Mouse (Mus musculus) ZHBTc4 (cell line): ENCODE results near the gene Mbnl1.
A peak's percentile ranks its signal among the peaks of the same experiment; 100 is the strongest.
"Not testable (repeated sequence)": the region's sequence is repeated elsewhere in the genome, so short reads cannot be mapped to it uniquely, and the experiment has no call there.

Experiments used
- DNase-seq: peaks from one replicate; pipeline ENCODE4 v3.0.0-alpha.2; 2011; ENCODE audit warnings: low read depth, low spot score

The Mbnl1 gene

DNA sequence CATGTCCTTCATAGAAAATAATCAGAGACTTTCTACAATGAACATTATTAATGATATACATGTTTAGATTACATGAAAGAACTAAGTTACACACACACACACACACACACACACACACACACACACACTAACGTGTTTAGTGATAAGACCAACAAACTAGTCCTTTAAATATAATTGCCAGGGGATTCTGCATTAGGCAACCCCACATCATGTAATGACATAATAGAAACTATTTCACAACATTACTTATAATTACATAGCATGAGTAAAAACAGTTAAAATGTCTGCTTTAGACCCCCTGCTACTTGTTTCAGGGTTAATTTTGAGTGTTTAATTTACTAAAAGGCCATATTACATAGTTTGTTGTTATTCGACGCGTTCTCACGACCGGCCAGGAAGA lies 16.9 kb downstream of the Mbnl1 start:
- no peak for DNase-seq

DNA sequence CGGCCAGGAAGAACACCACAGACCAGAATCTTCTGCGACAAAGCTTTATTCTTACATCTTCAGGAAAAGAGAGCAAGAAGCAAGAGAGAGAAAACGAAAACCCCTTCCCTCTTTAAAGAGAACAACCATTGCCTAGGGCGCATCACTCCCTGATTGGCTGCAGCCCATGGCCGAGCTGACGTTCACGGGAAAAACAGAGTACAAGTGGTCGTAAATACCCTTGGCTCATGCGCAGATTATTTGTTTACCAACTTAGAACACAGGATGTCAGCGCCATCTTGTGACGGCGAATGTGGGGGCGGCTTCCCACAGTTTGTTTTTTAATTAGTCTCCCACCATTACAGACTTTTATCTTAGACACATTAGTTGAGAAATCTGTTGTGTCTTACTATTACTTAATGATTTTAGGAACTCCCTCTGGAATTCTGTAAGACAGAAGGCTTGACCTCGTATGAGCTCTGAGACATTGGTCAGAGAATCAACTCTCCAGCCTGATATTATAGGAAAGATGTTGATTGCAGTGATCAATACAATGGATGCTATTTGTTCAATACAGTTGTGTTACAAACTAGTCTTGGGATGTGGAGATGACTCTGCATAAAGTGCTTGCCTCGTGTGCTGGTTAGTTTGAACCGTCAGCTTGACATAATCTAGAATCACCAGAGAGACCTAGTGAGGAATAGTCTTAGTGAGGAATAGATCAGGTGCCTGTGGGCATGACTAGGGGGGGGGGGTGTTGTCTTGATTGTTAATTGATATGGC lies 22.3 kb downstream of the Mbnl1 start:
- not testable (repeated sequence) for DNase-seq

DNA sequence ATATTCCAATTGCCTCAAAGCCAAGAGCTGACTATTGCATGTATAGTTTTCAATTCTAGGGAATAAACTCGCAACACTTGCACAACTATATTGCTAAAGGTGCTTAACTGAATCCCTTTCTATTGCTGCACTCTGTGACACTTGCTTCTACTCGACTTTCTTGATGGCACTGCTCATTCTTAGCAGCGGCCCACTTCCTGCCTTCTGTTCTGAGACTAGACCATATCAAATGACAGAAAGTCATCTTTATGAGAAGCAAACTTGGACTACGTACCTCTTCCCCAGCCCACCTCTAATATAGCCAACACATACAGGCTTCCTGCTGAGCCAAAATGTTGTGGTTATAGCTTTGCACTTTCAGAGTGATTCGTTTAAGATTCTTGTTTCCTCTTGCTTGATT lies 23.6 kb downstream of the Mbnl1 start:
- DNase-seq: no peak

DNA sequence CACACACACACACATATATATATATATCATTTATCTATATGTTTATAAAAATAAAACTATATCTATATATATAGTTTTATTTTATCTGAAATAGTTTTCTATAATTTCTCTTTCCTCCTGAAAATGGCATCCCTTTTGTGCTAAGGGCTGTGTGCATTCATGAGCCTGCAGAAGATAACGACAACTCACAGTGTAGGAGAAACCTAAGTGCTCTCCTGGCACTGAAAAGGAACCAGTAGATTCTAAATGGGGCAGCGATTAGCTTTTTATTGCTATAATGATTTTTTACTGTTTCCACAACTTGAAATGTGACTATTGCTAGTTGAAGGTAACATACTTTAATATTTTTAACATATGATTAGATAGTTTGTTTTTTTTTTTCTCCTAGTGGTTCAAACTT lies 25.5 kb downstream of the Mbnl1 start:
- DNase-seq: no peak

DNA sequence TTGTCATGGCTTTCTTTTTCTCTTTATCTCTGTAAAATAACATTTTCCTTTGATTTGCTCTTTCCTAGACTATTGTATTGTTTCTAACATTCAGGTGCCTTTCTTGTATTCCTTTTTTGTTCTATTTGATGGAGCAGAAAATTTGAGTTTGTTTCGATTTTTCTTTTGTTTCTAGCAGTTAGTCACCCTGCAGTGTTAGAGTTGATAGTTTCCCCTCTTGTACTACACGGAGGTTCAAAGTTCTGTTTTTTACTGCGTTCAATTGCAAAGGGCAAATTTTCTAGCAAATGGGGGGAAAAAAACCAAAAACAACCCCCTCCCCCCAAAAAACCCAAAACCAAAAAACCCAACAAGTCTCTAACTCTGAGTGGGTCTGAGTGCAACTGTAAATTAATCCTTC lies 26.0 kb downstream of the Mbnl1 start:
- DNase-seq: no peak

DNA sequence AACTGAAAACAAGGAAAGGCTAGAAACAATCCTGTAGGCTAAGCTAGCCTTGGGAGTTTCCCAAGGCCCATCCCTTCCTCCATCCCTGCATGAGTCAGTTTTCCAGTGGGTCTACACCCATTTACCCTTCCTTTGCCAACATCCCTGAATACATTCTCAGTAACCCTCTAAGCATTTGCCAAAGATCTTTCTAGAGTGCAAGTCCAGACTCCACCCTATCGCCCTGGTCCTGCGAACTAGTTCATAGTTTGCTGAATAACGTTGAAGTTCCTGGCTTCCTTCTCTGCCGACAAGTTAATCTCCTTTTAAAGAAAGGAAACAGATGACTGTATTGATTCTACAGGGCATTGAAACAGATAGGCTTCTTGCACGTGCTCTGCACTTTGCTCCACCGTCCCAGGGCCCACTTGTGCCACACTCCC lies 26.5 kb downstream of the Mbnl1 start:
- no peak for DNase-seq

DNA sequence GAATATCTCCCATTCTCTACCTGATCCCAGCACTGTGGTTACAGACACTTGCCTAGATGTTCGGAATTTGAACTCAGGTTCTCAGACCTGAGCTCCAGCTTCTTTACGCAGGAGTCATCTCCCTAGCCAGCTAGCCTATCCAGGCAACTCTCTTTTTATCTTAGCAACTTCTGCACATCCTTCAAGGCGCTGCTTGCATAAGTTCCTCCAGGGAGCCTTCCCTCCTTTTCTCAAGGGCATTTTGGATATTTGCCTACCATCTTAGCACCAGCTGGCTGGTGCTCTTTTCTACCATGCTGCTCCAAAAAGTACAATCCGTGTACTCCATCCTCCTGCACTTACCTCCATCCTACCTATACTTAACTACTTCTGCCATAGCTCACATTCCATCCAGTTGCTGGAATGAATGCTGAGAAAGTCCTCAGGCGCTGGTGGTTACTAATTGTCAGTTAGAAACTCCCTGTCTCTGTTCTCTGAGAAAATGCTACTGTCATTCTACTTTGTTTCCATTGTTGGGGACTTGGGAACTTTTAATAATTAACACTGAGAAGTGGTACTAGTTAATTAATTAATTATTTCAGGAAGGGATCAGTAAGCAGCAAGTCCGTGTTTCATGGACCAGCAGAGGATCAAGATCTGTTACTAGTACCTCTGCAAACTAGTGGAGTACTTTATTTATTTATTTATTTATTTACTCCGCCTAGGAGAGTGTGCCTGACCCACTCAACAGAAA lies 27.3 kb downstream of the Mbnl1 start:
- peak; percentile 12 for DNase-seq

DNA sequence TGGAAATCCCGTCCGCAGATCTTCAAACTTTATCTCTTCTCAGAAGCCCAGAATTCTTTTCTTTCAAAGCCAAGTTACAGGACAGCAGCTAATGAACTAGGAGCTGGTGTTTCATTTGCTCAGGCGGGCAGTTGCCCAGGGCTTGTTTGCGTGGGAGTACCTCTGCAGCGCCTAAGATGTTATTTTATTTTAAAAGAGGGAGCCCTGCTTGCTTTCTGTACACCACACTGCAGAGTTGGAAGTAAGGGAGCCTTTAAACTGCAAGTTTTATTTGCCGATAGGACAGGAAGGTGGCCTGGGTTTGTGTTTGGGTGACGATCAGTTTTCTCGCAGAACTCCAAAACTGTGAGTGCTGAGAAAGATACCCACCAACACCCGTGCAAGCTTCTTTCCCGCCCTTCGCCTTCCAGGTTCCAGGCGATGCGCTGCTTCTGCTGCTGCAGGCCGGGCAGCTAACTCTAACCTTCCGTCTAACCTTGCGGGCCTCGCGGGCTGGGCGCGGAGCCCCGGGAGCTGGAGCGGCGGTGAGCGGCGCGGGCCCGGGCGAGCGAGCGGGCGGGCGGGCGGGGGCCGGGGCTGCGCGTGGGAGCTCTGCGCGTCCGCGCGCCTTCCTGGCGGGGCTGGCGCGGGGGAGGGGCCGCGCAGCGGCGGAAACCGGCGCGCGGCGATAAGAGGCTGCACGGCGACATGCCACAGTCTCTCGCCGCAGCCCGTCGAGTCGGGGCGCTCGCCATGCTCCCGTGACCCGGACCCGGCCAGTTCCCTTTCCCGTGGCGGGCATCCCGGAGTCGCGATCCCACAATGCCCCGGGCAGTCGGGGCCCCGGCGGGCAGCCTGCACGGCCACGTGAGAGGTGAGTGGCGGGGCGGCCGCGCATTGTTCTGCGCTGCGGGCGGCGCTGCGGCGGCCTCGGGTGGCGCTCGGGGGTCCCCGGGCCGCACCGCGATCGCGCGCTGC lies 28.2 kb downstream of the Mbnl1 start:
- peak; percentile 65 for DNase-seq

DNA sequence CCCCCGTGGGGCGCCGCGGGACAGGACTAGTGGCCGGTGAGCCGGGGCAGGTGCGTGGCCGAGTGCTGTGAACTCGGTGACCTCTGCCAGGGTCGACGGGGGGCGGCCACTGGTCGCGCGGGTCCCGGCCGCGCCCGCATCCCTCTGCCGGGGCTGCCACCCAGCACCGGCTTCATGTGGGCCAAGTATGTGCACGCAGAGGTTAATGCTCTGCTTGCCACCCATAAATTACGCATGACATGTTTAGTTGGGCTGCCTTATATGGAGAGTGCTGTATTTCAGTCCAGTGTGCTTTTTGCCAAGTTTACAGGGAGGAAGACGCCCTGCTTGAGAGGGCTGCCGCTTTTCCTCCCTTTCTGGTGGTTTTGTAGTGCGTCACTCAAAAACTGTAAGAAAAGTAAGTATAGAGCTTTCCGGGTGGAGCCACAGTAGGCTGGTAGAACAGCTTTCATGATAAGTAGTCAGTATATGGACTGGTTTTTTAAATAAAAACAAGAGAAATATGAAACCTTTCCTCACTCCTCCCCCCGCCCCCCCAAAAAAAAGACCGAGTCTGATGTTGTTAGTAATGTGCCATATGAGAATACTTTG lies 29.0 kb downstream of the Mbnl1 start:
- DNase-seq: peak; percentile 48

DNA sequence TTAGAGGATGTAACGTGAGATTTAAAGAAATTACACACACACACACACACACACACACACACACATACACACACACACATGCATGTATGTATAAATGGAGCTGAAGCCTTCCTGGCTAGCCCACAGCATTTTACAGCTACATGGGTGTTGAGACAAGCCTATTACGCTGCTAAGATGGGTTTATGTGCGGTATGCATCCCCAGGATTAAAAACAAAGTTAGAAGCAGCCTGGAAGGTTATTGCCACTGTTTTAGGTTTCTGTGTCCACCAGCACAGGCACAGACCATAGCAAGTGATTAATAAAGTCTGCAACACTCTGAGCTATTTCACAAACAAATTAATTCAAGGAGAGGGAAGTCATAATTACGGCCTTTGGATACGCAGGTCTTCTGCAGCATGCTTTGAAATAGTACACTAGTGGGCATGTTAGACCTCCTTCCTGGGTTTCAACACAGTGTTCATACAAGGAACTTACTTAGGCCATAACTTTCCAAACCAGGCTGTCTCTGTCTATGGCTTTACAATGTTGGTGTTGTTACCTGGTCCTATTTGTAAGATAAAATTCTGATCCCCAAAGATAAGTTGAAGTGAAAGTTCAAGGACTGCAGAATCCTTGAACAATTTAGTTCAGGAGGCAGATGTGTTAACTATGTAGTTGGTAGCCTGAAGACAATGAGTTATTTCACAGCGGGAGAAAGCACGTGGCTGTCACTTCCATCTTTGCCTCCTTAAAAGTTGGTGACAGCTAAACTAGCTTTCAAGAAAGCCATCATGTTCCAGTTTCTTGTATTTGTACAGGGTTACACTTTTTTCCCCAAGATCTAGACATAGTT lies 29.7 kb downstream of the Mbnl1 start:
- no peak for DNase-seq

DNA sequence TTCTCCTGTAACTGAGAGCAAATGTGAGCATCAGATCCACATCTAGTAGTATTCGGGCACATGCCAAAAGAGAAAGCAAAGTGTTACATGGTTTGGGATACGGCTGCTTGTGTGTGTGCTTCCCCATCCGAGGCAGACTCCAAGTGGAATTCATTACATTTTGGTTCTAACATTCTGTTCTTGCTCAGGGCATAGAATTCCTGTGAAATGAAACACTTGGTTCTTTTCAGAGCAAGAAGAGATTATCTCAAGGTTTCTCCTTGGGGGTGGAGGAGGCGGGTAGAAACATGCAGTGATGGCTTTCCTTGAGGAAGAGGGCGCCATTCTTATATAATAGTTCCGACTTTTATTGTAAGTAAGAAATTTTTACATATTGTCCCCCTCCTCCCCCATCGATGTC lies 30.6 kb downstream of the Mbnl1 start:
- DNase-seq: no peak

DNA sequence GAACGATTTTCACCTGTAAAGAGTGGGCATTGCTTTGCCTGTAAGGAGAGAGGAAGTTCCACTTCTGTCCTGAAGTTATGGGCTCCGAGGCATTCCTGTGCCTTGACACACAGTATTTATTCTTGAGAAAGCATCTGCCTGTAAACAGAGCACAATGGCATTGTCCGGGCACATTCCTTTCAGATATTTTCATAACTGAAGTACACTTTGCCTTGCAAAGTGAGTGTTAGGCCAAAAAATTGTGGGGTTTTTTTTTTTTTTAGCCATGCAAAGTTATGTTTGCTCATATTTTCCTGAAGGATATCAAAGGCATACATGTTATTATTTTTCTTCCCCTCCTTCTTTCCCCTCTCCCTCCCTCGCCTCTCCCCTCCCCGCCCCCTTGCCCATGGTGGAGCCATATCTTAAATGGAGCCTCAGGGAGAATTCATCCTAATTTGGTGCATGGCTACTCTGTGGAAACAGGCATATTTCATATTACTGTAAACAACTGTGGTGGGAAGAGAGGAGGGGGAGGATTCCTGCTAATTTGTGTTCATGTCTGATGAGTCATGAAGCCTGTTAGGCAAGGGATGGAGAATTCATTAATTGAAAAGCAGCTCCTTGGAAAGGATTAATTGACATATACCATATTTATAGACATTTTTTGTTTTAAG lies 32.3 kb downstream of the Mbnl1 start:
- DNase-seq: no peak

DNA sequence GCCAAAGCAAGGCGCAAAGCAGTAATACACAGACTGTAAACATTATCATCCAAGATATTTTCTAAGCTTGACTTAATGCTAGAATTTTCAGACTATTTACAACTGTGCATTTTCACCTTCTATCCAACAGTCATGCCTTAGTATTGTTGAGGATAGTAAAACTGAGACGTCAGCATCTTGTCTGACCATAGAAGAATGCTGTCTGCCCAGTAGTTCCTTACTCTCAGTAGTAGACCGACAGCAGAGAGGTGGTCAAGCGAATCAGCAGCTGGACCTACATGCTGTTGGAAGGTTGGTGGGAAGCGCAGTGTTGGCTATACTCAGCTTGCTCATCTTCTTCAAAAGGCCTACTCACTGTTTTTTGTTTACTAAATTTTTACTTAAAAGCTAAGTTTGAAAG lies 34.2 kb downstream of the Mbnl1 start:
- no peak for DNase-seq

DNA sequence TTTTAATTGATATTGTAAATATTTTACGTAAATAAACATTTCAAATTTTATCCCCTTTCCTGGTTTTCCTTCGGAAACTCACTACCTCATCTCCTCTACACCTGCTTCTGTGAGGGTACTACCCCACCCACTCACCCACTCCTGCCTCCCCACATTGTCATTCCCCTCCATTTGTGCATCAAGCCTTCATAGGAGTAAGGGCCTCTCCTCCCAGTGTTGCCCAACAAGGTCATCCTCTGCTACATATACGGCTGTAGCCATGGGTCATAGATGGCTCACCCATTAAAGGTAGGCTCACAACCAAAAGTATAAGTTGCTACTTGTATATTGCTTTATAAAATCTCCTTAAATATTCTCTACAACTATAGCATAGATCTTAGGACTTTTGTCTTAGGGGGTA lies 34.9 kb downstream of the Mbnl1 start:
- no peak for DNase-seq

DNA sequence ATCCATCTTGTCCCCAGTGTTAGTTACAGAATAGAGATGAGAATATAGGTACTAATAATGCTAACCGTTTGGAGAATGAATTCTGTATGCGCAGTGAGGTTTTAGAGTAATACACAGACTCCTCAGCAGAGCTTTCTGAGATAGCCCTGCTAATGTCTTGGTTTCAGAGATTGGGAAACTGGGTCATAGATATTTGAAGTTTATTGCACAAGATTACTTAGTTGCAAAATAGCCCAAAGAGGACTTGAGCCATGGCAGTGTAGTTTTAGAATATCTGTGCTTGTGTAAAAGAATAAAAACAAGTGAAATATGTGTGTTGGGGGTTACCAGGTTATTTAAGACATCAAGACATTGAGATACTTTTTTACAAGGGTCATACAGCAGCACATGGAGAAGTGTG lies 35.3 kb downstream of the Mbnl1 start:
- no peak for DNase-seq

DNA sequence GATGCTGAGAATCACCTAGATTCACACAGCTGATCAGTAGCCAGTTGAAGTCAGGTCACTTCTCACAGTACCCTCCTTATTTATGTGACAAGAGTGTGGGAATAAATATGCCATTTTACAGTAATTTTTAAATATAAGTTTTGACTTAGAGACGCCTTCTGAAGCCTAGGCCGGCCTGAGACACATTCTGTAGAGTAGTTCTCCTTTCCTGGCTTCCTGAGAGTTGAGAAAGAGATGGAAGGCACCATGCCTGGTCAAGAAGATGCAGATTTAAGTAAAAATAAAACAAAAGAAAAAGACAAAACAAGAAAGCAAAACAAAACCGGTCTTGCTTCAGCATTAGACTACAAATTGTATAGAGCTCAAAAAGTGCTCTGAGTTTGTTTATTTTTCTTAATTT lies 38.6 kb downstream of the Mbnl1 start:
- DNase-seq: no peak

DNA sequence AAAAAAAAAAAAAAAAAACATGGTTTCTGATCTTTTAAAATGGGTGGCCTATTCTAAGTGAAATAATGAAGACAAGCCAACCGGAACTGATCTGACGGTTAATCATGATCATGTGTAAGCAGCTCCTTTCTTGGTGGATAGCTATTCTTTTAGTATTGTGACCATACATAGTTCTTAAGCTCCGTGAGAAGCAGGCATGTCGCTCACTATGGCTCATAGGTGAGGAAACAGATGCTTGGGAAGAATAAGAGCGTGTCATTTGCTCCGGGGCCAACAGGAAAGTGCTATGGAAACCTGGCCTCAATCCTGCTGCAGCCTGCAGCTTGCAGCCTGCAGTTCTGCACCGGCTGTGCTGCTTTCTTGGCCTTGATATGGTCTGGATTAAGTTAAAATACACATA lies 40.7 kb downstream of the Mbnl1 start:
- no peak for DNase-seq

DNA sequence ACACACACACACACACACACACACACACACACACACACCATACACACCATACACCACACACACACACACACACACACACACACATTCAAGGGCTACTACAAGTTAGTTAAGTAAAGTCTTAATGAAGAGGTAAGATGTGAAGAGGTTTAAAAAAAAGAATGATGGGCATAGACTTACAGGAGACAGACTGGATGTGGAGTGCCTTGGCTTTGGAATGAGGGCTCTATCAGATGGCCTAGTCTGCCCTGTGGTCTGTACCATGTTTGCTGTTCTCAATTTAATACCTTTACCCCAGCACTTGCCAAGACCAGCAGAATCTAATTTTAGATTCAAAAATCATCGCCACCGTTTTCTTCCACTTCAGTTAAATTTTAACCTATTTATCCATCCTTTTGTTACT lies 41.1 kb downstream of the Mbnl1 start:
- no peak for DNase-seq

DNA sequence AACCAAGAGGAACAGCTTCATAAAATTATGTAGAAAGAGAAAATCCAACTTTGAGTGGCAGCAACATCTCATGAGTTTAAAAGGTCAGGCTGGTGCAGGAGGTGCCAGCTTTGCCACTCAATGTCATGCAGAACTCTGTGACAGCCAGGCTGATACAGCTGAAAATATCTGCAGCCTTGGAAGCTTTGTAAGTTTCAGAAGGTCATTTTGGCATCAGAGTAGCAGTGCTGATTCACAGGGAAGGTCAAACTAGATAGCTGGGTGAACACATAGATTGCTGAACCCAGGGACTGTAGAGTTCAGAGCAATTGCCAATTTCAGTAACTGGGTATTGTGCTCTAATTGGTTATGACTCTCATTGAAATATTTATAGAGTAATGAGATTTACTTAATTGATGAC lies 42.8 kb downstream of the Mbnl1 start:
- no peak for DNase-seq

DNA sequence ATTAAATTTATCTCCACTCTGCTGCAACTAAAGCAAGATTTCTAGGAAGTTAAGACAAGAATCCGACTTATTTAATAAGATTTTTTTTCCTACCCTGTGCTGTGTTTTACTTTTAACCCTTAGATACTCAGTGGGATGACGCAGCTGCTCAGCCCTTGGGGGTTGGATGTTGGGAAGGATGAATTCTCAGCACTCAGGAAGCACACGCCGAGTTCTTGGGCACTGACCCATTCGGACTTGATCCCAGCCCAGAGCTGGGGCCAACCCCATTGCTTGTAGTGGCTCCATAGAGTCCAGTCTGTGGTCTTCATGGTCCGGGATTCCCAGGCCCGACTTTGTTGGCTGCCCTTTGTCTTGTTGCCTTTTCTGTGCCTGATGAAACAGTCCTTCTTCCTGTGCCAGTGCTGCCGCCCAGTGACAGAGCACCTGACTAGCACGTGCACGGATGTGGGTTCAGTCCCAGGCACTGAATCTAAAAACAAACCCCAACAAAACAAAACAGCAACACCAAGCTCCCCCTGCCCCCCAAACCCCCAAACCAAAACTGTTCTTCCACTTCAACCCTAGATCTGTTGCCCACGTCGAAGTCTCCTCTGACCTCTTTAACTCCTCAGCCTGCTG lies 43.5 kb downstream of the Mbnl1 start:
- peak; percentile 46 for DNase-seq
